Comparison of ENCODE assay signal across 9 mouse cellular contexts in the genomic region with DNA sequence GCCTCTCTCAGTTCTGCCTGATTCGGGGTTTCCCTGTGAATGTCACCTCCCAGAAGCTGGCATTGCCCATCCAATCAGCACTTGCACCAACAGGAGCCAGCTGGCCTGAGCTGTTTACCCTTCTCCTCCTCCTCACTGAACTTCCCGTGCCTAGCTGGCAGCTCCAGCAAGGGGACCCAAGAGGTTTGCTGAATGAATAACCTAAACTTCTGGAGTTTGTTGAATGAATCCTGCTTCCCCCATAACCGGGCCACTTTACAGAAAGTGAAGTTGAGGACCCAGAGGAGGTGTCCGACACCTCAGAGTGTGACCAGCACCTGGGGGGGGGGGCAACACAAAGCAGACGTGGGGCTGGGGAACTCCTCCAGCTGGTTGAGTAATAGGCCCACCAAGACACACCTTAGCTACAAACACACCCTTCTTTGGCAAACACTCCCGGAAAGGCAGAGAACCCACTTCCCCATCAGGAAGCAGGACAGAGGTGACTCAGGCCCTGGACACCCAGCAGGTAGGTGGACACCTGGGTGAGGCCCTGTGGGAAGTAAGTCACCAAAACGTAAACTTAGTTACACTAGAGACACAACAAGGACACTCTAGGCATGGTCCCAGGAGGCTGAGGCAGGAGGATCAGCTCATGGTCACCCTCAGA. TPM values are rescaled to one million over a fixed set of nuclear protein-coding genes. Genes with fewer than 3 reads are reported as not detected.
DNase-seq lines count a peak whose midpoint lies in the region; ATAC-seq and TF ChIP-seq lines count a peak whose summit lies in the region.
"Had no signal": no experiment of that assay in that cellular context is flagged by ENCODE, and none has a peak within 500 bp of the region (broad histone marks: within the 10 kb centered on the region; RNA-seq: fewer than 3 reads in every experiment).

No protein-coding gene starts in this region.

- DNase-seq in kidney, adult 2 months, result peak; percentile 51
- no peak for DNase-seq in kidney, adult 11 months
- no peak for DNase-seq in embryonic facial prominence, embryonic 10.5 days (ENCODE audit: low spot score)
- DNase-seq in hindbrain, postnatal 0 days (ENCODE audit: low spot score), result no peak
- DNase-seq in gastrocnemius, postnatal 4 days (ENCODE audit: low spot score in 2 of 2), result no peak
- DNase-seq in heart, embryonic 10.5 days (ENCODE audit: low spot score), result no peak

- no peak for TF ChIP-seq POLR2A in kidney, adult 2 months (IDR thresholded peaks at IDR 0.05; ENCODE audit: low read depth, low read length)

- H3K4me1 ChIP-seq in kidney, adult 2 months (ENCODE audit: control insufficient read depth, insufficient read depth, low read length), result peaks cover 12% of the 10 kb centered on the region
- peaks cover 61% of the 10 kb centered on the region for H3K4me1 ChIP-seq in embryonic facial prominence, embryonic 10.5 days
- peaks cover 14% of the 10 kb centered on the region for H3K4me1 ChIP-seq in hindbrain, postnatal 0 days (ENCODE audit: insufficient read depth, low read length)
- peaks cover 66% of the 10 kb centered on the region for H3K4me1 ChIP-seq in heart, embryonic 10.5 days

- no peak overlapping the region for H3K27ac ChIP-seq in kidney, adult 2 months (ENCODE audit: insufficient read depth, low read depth, low read length)
- H3K27ac ChIP-seq in embryonic facial prominence, embryonic 10.5 days (replicated peaks), result no peak overlapping the region
- H3K27ac ChIP-seq in hindbrain, postnatal 0 days, result no peak overlapping the region; the same call in 1 of the 2 replicates
- no peak overlapping the region for H3K27ac ChIP-seq in heart, embryonic 10.5 days

- no peak for TF ChIP-seq CTCF in kidney, adult 2 months (conservative IDR thresholded peaks at IDR 0.05; ENCODE audit: insufficient read depth, insufficient read length, low read depth, low read length)
- no peak for TF ChIP-seq CTCF in hindbrain, postnatal 0 days (IDR thresholded peaks at IDR 0.05; ENCODE audit: low read depth)

- no peaks in the 10 kb centered on the region for H3K27me3 ChIP-seq in kidney, adult 2 months (replicated peaks; ENCODE audit: control insufficient read depth, insufficient read depth, low read length)
- H3K27me3 ChIP-seq in embryonic facial prominence, embryonic 10.5 days (replicated peaks; ENCODE audit: low read depth, poor library complexity, severe bottlenecking), result peaks cover 31% of the 10 kb centered on the region
- H3K27me3 ChIP-seq in hindbrain, postnatal 0 days (ENCODE audit: insufficient read depth, low read length), result peaks cover 22% of the 10 kb centered on the region
- peaks cover 28% of the 10 kb centered on the region for H3K27me3 ChIP-seq in heart, embryonic 10.5 days (ENCODE audit: insufficient read depth, poor library complexity, severe bottlenecking)

- H3K4me3 ChIP-seq in kidney, adult 2 months (ENCODE audit: insufficient read depth, low read depth, low read length), result no peak overlapping the region
- peak overlapping the region; percentile 89 for H3K4me3 ChIP-seq in embryonic facial prominence, embryonic 10.5 days
- no peak overlapping the region for H3K4me3 ChIP-seq in hindbrain, postnatal 0 days (ENCODE audit: low read length)
- H3K4me3 ChIP-seq in heart, embryonic 10.5 days, result no peak overlapping the region

- H3K9ac ChIP-seq in hindbrain, postnatal 0 days (replicated peaks; ENCODE audit: low read length), result no peak overlapping the region

- 46% methylated on average over 7 of the region's 7 CpGs for WGBS in kidney, adult 2 months
- 77% methylated on average over 7 of the region's 7 CpGs for WGBS in embryonic facial prominence, embryonic 10.5 days
- 63% methylated on average over 7 of the region's 7 CpGs for WGBS in hindbrain, postnatal 0 days
- 71% methylated on average over 7 of the region's 7 CpGs for WGBS in heart, embryonic 10.5 days

- ATAC-seq in hindbrain, postnatal 0 days, result no peak
- ATAC-seq in megakaryocyte-erythroid progenitor cell, adult 5-6 weeks (replicated peaks; ENCODE audit: low FRiP score, low TSS enrichment, poor library complexity, severe bottlenecking), result peak; percentile 9
- ATAC-seq in CD4-positive, CD25-positive, alpha-beta regulatory T cell, adult 4 months, result no peak

- no peaks in the 10 kb centered on the region for H3K36me3 ChIP-seq in kidney, adult 2 months (ENCODE audit: control insufficient read depth, insufficient read depth, low read length)
- H3K36me3 ChIP-seq in embryonic facial prominence, embryonic 10.5 days (replicated peaks), result peaks cover 34% of the 10 kb centered on the region
- 0 out of 2 replicates have a peak, but pooled peaks cover 7% of the 10 kb centered on the region for H3K36me3 ChIP-seq in hindbrain, postnatal 0 days (ENCODE audit: insufficient read depth, low read length)
- H3K36me3 ChIP-seq in heart, embryonic 10.5 days, result peaks cover 32% of the 10 kb centered on the region

- 0 out of 2 replicates have a peak overlapping the region, but pooled peaks have one; percentile 97 for H3K4me2 ChIP-seq in hindbrain, postnatal 0 days (ENCODE audit: low read depth, low read length)

- no peaks in the 10 kb centered on the region for H3K9me3 ChIP-seq in embryonic facial prominence, embryonic 10.5 days
- no peaks in the 10 kb centered on the region for H3K9me3 ChIP-seq in hindbrain, postnatal 0 days (ENCODE audit: low read length)
- no peaks in the 10 kb centered on the region for H3K9me3 ChIP-seq in heart, embryonic 10.5 days

RNA-seq across cellular contexts. Expression of gene Kiss1r, which starts 1.7 kb away (rescaled TPM):
- 5.6 and 9.2 TPM in 2 replicates for polyA plus RNA-seq in kidney, adult 2 months (2012; rRNA removed)
- polyA plus RNA-seq in embryonic facial prominence, embryonic 10.5 days (2016; fragmentation: Nextera tagmentation; extraction: Ambion mirVana), result 0.33 and 0.37 TPM in 2 replicates
- 7.7 and 9.4 TPM in 2 replicates for total RNA-seq in hindbrain, postnatal 0 days (2014; rRNA removed)
- polyA plus RNA-seq in hindbrain, postnatal 0 days (2015; fragmentation: Nextera tagmentation; extraction: Ambion mirVana), result 3.4 and 3.9 TPM in 2 replicates
- 0.31 TPM in 1 of 2 replicates, not detected in the other for total RNA-seq in megakaryocyte-erythroid progenitor cell, adult 5-6 weeks (2014; fragmentation: Nextera tagmentation)
- total RNA-seq in megakaryocyte-erythroid progenitor cell, adult 5-6 weeks (2017), result 2.2 TPM in 1 of 2 replicates, not detected in the other
- under 1 TPM; 0.41 to 0.56 TPM for total RNA-seq in gastrocnemius, postnatal 4 days (2021)
- polyA plus RNA-seq in CD4-positive, CD25-positive, alpha-beta regulatory T cell, adult 4 months (2017; shearing (Covaris generic)), result under 1 TPM in 1 of 2 experiments, not detected in 1; 0.09 TPM
- 0.31 and 0.33 TPM in 2 replicates for polyA plus RNA-seq in heart, embryonic 10.5 days (2016; fragmentation: Nextera tagmentation; extraction: Ambion mirVana)

RNA-seq across cellular contexts. Expression of gene Gm26602, which starts 4.4 kb away (rescaled TPM):
- polyA plus RNA-seq in kidney, adult 2 months (2012; rRNA removed), result not detected in 2 replicates
- 3.4 TPM in 1 of 2 replicates, not detected in the other for polyA plus RNA-seq in embryonic facial prominence, embryonic 10.5 days (2016; fragmentation: Nextera tagmentation; extraction: Ambion mirVana)
- total RNA-seq in hindbrain, postnatal 0 days (2014; rRNA removed), result not detected in 2 replicates
- polyA plus RNA-seq in hindbrain, postnatal 0 days (2015; fragmentation: Nextera tagmentation; extraction: Ambion mirVana), result 4.9 and 17.2 TPM in 2 replicates
- not detected in 2 replicates for total RNA-seq in megakaryocyte-erythroid progenitor cell, adult 5-6 weeks (2014; fragmentation: Nextera tagmentation)
- not detected in 2 replicates for total RNA-seq in megakaryocyte-erythroid progenitor cell, adult 5-6 weeks (2017)
- total RNA-seq in gastrocnemius, postnatal 4 days (2021), result not detected
- polyA plus RNA-seq in CD4-positive, CD25-positive, alpha-beta regulatory T cell, adult 4 months (2017; shearing (Covaris generic)), result not detected
- polyA plus RNA-seq in heart, embryonic 10.5 days (2016; fragmentation: Nextera tagmentation; extraction: Ambion mirVana), result 1.4 and 4.0 TPM in 2 replicates
- polyA plus RNA-seq: frontal cortex, adult 2 months had no signal

RNA-seq across cellular contexts. Expression of gene R3hdm4, which starts 5.9 kb away (rescaled TPM):
- polyA plus RNA-seq in kidney, adult 2 months (2012; rRNA removed), result 146 and 154 TPM in 2 replicates
- 125 and 136 TPM in 2 replicates for polyA plus RNA-seq in embryonic facial prominence, embryonic 10.5 days (2016; fragmentation: Nextera tagmentation; extraction: Ambion mirVana)
- total RNA-seq in hindbrain, postnatal 0 days (2014; rRNA removed), result 111 and 133 TPM in 2 replicates
- polyA plus RNA-seq in hindbrain, postnatal 0 days (2015; fragmentation: Nextera tagmentation; extraction: Ambion mirVana), result 252 and 267 TPM in 2 replicates
- 80.3 and 91.7 TPM in 2 replicates for total RNA-seq in megakaryocyte-erythroid progenitor cell, adult 5-6 weeks (2014; fragmentation: Nextera tagmentation)
- 35.5 and 38.9 TPM in 2 replicates for total RNA-seq in megakaryocyte-erythroid progenitor cell, adult 5-6 weeks (2017)
- 100 to 1,000 TPM in 1 of 2 experiments, 10 to 100 TPM in 1; 97.9 to 102 TPM for total RNA-seq in gastrocnemius, postnatal 4 days (2021)
- polyA plus RNA-seq in CD4-positive, CD25-positive, alpha-beta regulatory T cell, adult 4 months (2017; shearing (Covaris generic)), result 100 to 1,000 TPM in 1 of 2 experiments, 10 to 100 TPM in 1; 93.5 to 104 TPM
- polyA plus RNA-seq in heart, embryonic 10.5 days (2016; fragmentation: Nextera tagmentation; extraction: Ambion mirVana), result 88.7 and 96.0 TPM in 2 replicates

RNA-seq across cellular contexts. Expression of gene Med16, which starts 6.3 kb away (rescaled TPM):
- 57.1 and 75.4 TPM in 2 replicates for polyA plus RNA-seq in kidney, adult 2 months (2012; rRNA removed)
- polyA plus RNA-seq in embryonic facial prominence, embryonic 10.5 days (2016; fragmentation: Nextera tagmentation; extraction: Ambion mirVana), result 63.6 and 68.1 TPM in 2 replicates
- total RNA-seq in hindbrain, postnatal 0 days (2014; rRNA removed), result 71.4 and 82.2 TPM in 2 replicates
- polyA plus RNA-seq in hindbrain, postnatal 0 days (2015; fragmentation: Nextera tagmentation; extraction: Ambion mirVana), result 43.2 and 48.4 TPM in 2 replicates
- total RNA-seq in megakaryocyte-erythroid progenitor cell, adult 5-6 weeks (2014; fragmentation: Nextera tagmentation), result 17.1 and 21.7 TPM in 2 replicates
- 9.7 and 9.8 TPM in 2 replicates for total RNA-seq in megakaryocyte-erythroid progenitor cell, adult 5-6 weeks (2017)
- 10 to 100 TPM; 39.4 to 41.1 TPM for total RNA-seq in gastrocnemius, postnatal 4 days (2021)
- polyA plus RNA-seq in CD4-positive, CD25-positive, alpha-beta regulatory T cell, adult 4 months (2017; shearing (Covaris generic)), result 1 to 10 TPM; 5.0 to 7.7 TPM
- polyA plus RNA-seq in heart, embryonic 10.5 days (2016; fragmentation: Nextera tagmentation; extraction: Ambion mirVana), result 51.9 and 54.4 TPM in 2 replicates

RNA-seq across cellular contexts. Expression of gene Arid3a, which starts 11.8 kb away (rescaled TPM):
- polyA plus RNA-seq in kidney, adult 2 months (2012; rRNA removed), result 6.7 and 8.1 TPM in 2 replicates
- 15.7 and 18.0 TPM in 2 replicates for polyA plus RNA-seq in embryonic facial prominence, embryonic 10.5 days (2016; fragmentation: Nextera tagmentation; extraction: Ambion mirVana)
- 9.7 and 10.1 TPM in 2 replicates for total RNA-seq in hindbrain, postnatal 0 days (2014; rRNA removed)
- polyA plus RNA-seq in hindbrain, postnatal 0 days (2015; fragmentation: Nextera tagmentation; extraction: Ambion mirVana), result 2.5 and 2.6 TPM in 2 replicates
- 4.4 and 5.9 TPM in 2 replicates for total RNA-seq in megakaryocyte-erythroid progenitor cell, adult 5-6 weeks (2014; fragmentation: Nextera tagmentation)
- total RNA-seq in megakaryocyte-erythroid progenitor cell, adult 5-6 weeks (2017), result 5.4 and 6.0 TPM in 2 replicates
- 1 to 10 TPM; 4.5 to 4.9 TPM for total RNA-seq in gastrocnemius, postnatal 4 days (2021)
- polyA plus RNA-seq in CD4-positive, CD25-positive, alpha-beta regulatory T cell, adult 4 months (2017; shearing (Covaris generic)), result 1 to 10 TPM; 2.7 to 3.3 TPM
- polyA plus RNA-seq in heart, embryonic 10.5 days (2016; fragmentation: Nextera tagmentation; extraction: Ambion mirVana), result 12.5 and 16.4 TPM in 2 replicates
